Mouse (Mus musculus): ENCODE data around the gene Zdhhc9. TPM values are rescaled to one million over a fixed set of nuclear protein-coding genes. Genes with fewer than 3 reads are reported as not detected.

The Zdhhc9 gene
- polyA plus RNA-seq, 1 experiment, result 16.6 TPM

GRCm38 (mm10) chrX:48203763-48204162, 4.9 kb downstream of the Zdhhc9 start:
- Histone ChIP-seq H3K36me3 (ENCODE audit: control insufficient read depth, insufficient read depth) (no peaks in the 10 kb centered on the region), H3K79me2 (ENCODE audit: control insufficient read depth, insufficient read depth) (no peaks in the 10 kb centered on the region), H3K4me3 (no peak overlapping the region), H3ac (ENCODE audit: control insufficient read depth, insufficient read length) (no peak overlapping the region), H3K4me2 (ENCODE audit: low read depth) (no peak overlapping the region), H3K27me3 (ENCODE audit: control insufficient read depth, insufficient read depth, insufficient read length) (no peaks in the 10 kb centered on the region)
- TF ChIP-seq POLR2AphosphoS2 (IDR thresholded peaks at IDR 0.05; ENCODE audit: insufficient read length, low read depth) (no peak), REST (IDR thresholded peaks at IDR 0.05; ENCODE audit: insufficient read depth, insufficient read length) (no peak), TCF12 (IDR thresholded peaks at IDR 0.05; ENCODE audit: insufficient read depth, poor library complexity, severe bottlenecking) (no peak), E2F4 (IDR thresholded peaks at IDR 0.05; ENCODE audit: insufficient read depth) (no peak), POLR2A (IDR thresholded peaks at IDR 0.05; ENCODE audit: insufficient read length, low read depth) (no peak), USF1 (IDR thresholded peaks at IDR 0.05; ENCODE audit: low read depth) (no peak)

- Histone ChIP-seq H3K36me3 (ENCODE audit: control insufficient read depth, insufficient read depth) (no peaks in the 10 kb centered on the region), H3K79me2 (ENCODE audit: control insufficient read depth, insufficient read depth) (no peaks in the 10 kb centered on the region), H3K4me3 (no peak overlapping the region), H3ac (ENCODE audit: control insufficient read depth, insufficient read length) (no peak overlapping the region), H3K4me2 (ENCODE audit: low read depth) (no peak overlapping the region), H3K27me3 (ENCODE audit: control insufficient read depth, insufficient read depth, insufficient read length) (no peaks in the 10 kb centered on the region)
- TF ChIP-seq USF1 (IDR thresholded peaks at IDR 0.05; ENCODE audit: low read depth) (no peak), CEBPB (IDR thresholded peaks at IDR 0.05; ENCODE audit: insufficient read depth, poor library complexity, severe bottlenecking) (no peak)
These were observed 5.7 kb downstream of the Zdhhc9 start for GRCm38 (mm10) chrX:48202995-48203394.

- no peaks in the 10 kb centered on the region for H3K27me3 ChIP-seq (ENCODE audit: control insufficient read depth, insufficient read depth, insufficient read length)
- H3K4me2 ChIP-seq (ENCODE audit: low read depth), result no peak overlapping the region
- no peaks in the 10 kb centered on the region for H3K79me2 ChIP-seq (ENCODE audit: control insufficient read depth, insufficient read depth)
- no peak overlapping the region for H3K4me3 ChIP-seq
- H3K36me3 ChIP-seq (ENCODE audit: control insufficient read depth, insufficient read depth), result no peaks in the 10 kb centered on the region
- H3ac ChIP-seq (ENCODE audit: control insufficient read depth, insufficient read length), result no peak overlapping the region
- TF ChIP-seq MYOD1 (IDR thresholded peaks at IDR 0.05; ENCODE audit: control insufficient read depth in 1 of 3, insufficient read length in 2 of 3, low read depth in 2 of 3) (no peak), E2F4 (IDR thresholded peaks at IDR 0.05; ENCODE audit: insufficient read depth) (no peak), POLR2A (IDR thresholded peaks at IDR 0.05; ENCODE audit: insufficient read length, low read depth) (no peak), MAX (IDR thresholded peaks at IDR 0.05; ENCODE audit: low read depth) (no peak), REST (IDR thresholded peaks at IDR 0.05; ENCODE audit: insufficient read depth, insufficient read length) (no peak), TCF12 (IDR thresholded peaks at IDR 0.05; ENCODE audit: insufficient read depth, poor library complexity, severe bottlenecking) (no peak), TCF3 (IDR thresholded peaks at IDR 0.05; ENCODE audit: insufficient read length, low read depth) (no peak), SRF (IDR thresholded peaks at IDR 0.05; ENCODE audit: control insufficient read depth, insufficient read length, low read depth) (no peak), CEBPB (IDR thresholded peaks at IDR 0.05; ENCODE audit: insufficient read depth, poor library complexity, severe bottlenecking) (no peak)
These were observed 6.2 kb downstream of the Zdhhc9 start for GRCm38 (mm10) chrX:48202436-48202835.

- no peaks in the 10 kb centered on the region for H3K27me3 ChIP-seq (ENCODE audit: control insufficient read depth, insufficient read depth, insufficient read length)
- no peaks in the 10 kb centered on the region for H3K79me2 ChIP-seq (ENCODE audit: control insufficient read depth, insufficient read depth)
- no peaks in the 10 kb centered on the region for H3K36me3 ChIP-seq (ENCODE audit: control insufficient read depth, insufficient read depth)
- H3ac ChIP-seq (ENCODE audit: control insufficient read depth, insufficient read length), result no peak overlapping the region
- TF ChIP-seq MYOD1 (IDR thresholded peaks at IDR 0.05; ENCODE audit: control insufficient read depth in 1 of 3, insufficient read length in 2 of 3, low read depth in 2 of 3) (no peak), TCF12 (IDR thresholded peaks at IDR 0.05; ENCODE audit: insufficient read depth, poor library complexity, severe bottlenecking) (no peak), POLR2AphosphoS2 (IDR thresholded peaks at IDR 0.05; ENCODE audit: insufficient read length, low read depth) (no peak), POLR2A (IDR thresholded peaks at IDR 0.05; ENCODE audit: insufficient read length, low read depth) (no peak), SRF (IDR thresholded peaks at IDR 0.05; ENCODE audit: control insufficient read depth, insufficient read length, low read depth) (no peak), USF1 (IDR thresholded peaks at IDR 0.05; ENCODE audit: low read depth) (no peak), TCF3 (IDR thresholded peaks at IDR 0.05; ENCODE audit: insufficient read length, low read depth) (no peak), MYOG (IDR thresholded peaks at IDR 0.05; ENCODE audit: control insufficient read depth in 1 of 3, insufficient read depth in 1 of 3, insufficient read length in 2 of 3, low read depth in 2 of 3) (no peak), MAX (IDR thresholded peaks at IDR 0.05; ENCODE audit: low read depth) (no peak), REST (IDR thresholded peaks at IDR 0.05; ENCODE audit: insufficient read depth, insufficient read length) (no peak)
- H3K4me3 ChIP-seq, result no peak overlapping the region
- no peak overlapping the region for H3K4me2 ChIP-seq (ENCODE audit: low read depth)
These were observed 6.7 kb downstream of the Zdhhc9 start for GRCm38 (mm10) chrX:48201973-48202372.

GRCm38 (mm10) chrX:48200699-48201098, 8.0 kb downstream of the Zdhhc9 start:
- Histone ChIP-seq H3K4me2 (ENCODE audit: low read depth) (no peak overlapping the region), H3K79me2 (ENCODE audit: control insufficient read depth, insufficient read depth) (no peaks in the 10 kb centered on the region), H3ac (ENCODE audit: control insufficient read depth, insufficient read length) (no peak overlapping the region), H3K27me3 (ENCODE audit: control insufficient read depth, insufficient read depth, insufficient read length) (no peaks in the 10 kb centered on the region), H3K4me3 (no peak overlapping the region), H3K36me3 (ENCODE audit: control insufficient read depth, insufficient read depth) (no peaks in the 10 kb centered on the region)
- TF ChIP-seq CEBPB (IDR thresholded peaks at IDR 0.05; ENCODE audit: insufficient read depth, poor library complexity, severe bottlenecking) (no peak), USF1 (IDR thresholded peaks at IDR 0.05; ENCODE audit: low read depth) (no peak), TCF3 (IDR thresholded peaks at IDR 0.05; ENCODE audit: insufficient read length, low read depth) (no peak), MAX (IDR thresholded peaks at IDR 0.05; ENCODE audit: low read depth) (no peak), MYOG (IDR thresholded peaks at IDR 0.05; ENCODE audit: control insufficient read depth in 1 of 3, insufficient read depth in 1 of 3, insufficient read length in 2 of 3, low read depth in 2 of 3) (no peak), SRF (IDR thresholded peaks at IDR 0.05; ENCODE audit: control insufficient read depth, insufficient read length, low read depth) (no peak), POLR2AphosphoS2 (IDR thresholded peaks at IDR 0.05; ENCODE audit: insufficient read length, low read depth) (no peak), POLR2A (IDR thresholded peaks at IDR 0.05; ENCODE audit: insufficient read length, low read depth) (no peak), MYOD1 (IDR thresholded peaks at IDR 0.05; ENCODE audit: control insufficient read depth in 1 of 3, insufficient read length in 2 of 3, low read depth in 2 of 3) (no peak), TCF12 (IDR thresholded peaks at IDR 0.05; ENCODE audit: insufficient read depth, poor library complexity, severe bottlenecking) (no peak), REST (IDR thresholded peaks at IDR 0.05; ENCODE audit: insufficient read depth, insufficient read length) (no peak), E2F4 (IDR thresholded peaks at IDR 0.05; ENCODE audit: insufficient read depth) (no peak)
